Mouse (Mus musculus): Measurements from ENCODE around the gene Wee1.

GRCm38 (mm10) chr7:110122289-110122564 is 381 bp downstream of the Wee1 start:
- no peak for TF ChIP-seq CTCF (IDR thresholded peaks at IDR 0.05; ENCODE audit: low read depth)
- TF ChIP-seq EP300 (IDR thresholded peaks at IDR 0.05; ENCODE audit: low read depth), result no peak
